Mouse (Mus musculus) CH12.LX (cell line): ENCODE results near the gene Olfr56. TPM values are rescaled to one million over a fixed set of nuclear protein-coding genes. Genes with fewer than 3 reads are reported as not detected.
"Not testable (repeated sequence)": the region's sequence is repeated elsewhere in the genome, so short reads cannot be mapped to it uniquely, and the experiment has no call there.

Experiments
- DNase-seq: peaks from one replicate; pipeline ENCODE4 v3.0.0-alpha.2; 2013; ENCODE audit errors: extremely low read depth
- H3K27ac ChIP-seq: 2 replicates; pipeline ENCODE4 v1.5.1; 2012; ENCODE audit warnings: low read depth, mild to moderate bottlenecking, control low read depth, moderate library complexity; ENCODE audit not compliant: insufficient read depth
- H3K27me3 ChIP-seq: replicated peaks from 2 replicates; pipeline ENCODE3; 2012; ENCODE audit warnings: inconsistent platforms
- H3K36me3 ChIP-seq, 2 experiments: replicated peaks in 1 of 2; 2 replicates each; pipeline versions ENCODE3 to v1.6.1; 2012; ENCODE audit warnings: inconsistent platforms in 1 of 2, low read length in 1 of 2, mild to moderate bottlenecking in 1 of 2, mixed read lengths in 1 of 2, moderate library complexity in 1 of 2; ENCODE audit not compliant: control insufficient read depth in 1 of 2, insufficient read depth in 1 of 2
- H3K4me1 ChIP-seq, 2 experiments: 2 replicates each; pipeline ENCODE4 v1.6.1; 2012; ENCODE audit warnings: inconsistent platforms in 1 of 2, moderate library complexity in 1 of 2; ENCODE audit not compliant: insufficient read depth in 2 of 2, control insufficient read depth in 1 of 2
- H3K4me2 ChIP-seq: 2 replicates; pipeline ENCODE4 v1.6.1; 2012; ENCODE audit warnings: low read depth, mild to moderate bottlenecking, control low read depth; ENCODE audit not compliant: poor library complexity, insufficient read depth, severe bottlenecking
- H3K4me3 ChIP-seq, 3 experiments: fragments of 150-350 bp in 1 of 3; sonication (generic) in 1 of 3; replicated peaks in 1 of 3; 2 replicates each; pipeline versions ENCODE3 to v1.5.1; 2011 to 2012; ENCODE audit warnings: low read depth in 2 of 3, low read length in 2 of 3, mild to moderate bottlenecking in 2 of 3, moderate library complexity in 2 of 3, control low read depth in 1 of 3, improper control_type of control experiment in 1 of 3, inconsistent platforms in 1 of 3, mixed read lengths in 1 of 3; ENCODE audit not compliant: poor library complexity in 1 of 3
- H3K79me2 ChIP-seq: replicated peaks from 2 replicates; pipeline ENCODE4 v1.6.1; 2012; ENCODE audit warnings: mild to moderate bottlenecking, moderate library complexity; ENCODE audit not compliant: control insufficient read depth, poor library complexity, insufficient read depth, severe bottlenecking; ENCODE audit errors: extremely low read depth
- H3K9ac ChIP-seq: 2 replicates; pipeline ENCODE4 v1.6.1; 2012; ENCODE audit warnings: low read depth, mild to moderate bottlenecking, control low read depth, moderate library complexity; ENCODE audit not compliant: insufficient read depth
- H3K9me3 ChIP-seq: replicated peaks from 2 replicates; pipeline ENCODE3; 2012; ENCODE audit warnings: low read length, inconsistent platforms, mixed read lengths
- dilution Hi-C: fragments of 300-500 bp; cut with MboI; formaldehyde crosslinking; loops from 2 replicates; pipeline ENCODE4 v1.14.3; 2020; ENCODE audit warnings: low sequenced_read_pairs; ENCODE audit not compliant: extremely low pct_unique_long_range_greater_than_20kb, extremely low pct_ligation_motif_present
- in situ Hi-C: fragments of 300-500 bp; cut with MboI; formaldehyde crosslinking; loops from 3 replicates; pipeline ENCODE4 v1.14.3; 2019; ENCODE audit warnings: low sequenced_read_pairs, low pct_ligation_motif_present, low pct_unique_long_range_greater_than_20kb, mixed read lengths
- polyA plus RNA-seq: library from polyadenylated mRNA; unstranded; fragments of >175 nt; gene quantifications from 2 replicates; pipeline ENCODE4 v1.2.1, GENCODE M21; 2012; ENCODE audit warnings: low read depth; ENCODE audit not compliant: insufficient read length
- total RNA-seq, 2 experiments: library from RNA; depleted of rRNA; stranded (reverse); fragments of 300-350 nt in 1 of 2; fragments of >200 nt in 1 of 2; gene quantifications; 2 replicates each; pipeline ENCODE4 v1.2.3; 2012 to 2014

The Olfr56 gene
- total RNA-seq (2012; rRNA removed) (not detected in 2 replicates), total RNA-seq (2014; rRNA removed) (not detected in 2 replicates), polyA plus RNA-seq (0.12 TPM in 1 of 2 replicates, not detected in the other)

DNA sequence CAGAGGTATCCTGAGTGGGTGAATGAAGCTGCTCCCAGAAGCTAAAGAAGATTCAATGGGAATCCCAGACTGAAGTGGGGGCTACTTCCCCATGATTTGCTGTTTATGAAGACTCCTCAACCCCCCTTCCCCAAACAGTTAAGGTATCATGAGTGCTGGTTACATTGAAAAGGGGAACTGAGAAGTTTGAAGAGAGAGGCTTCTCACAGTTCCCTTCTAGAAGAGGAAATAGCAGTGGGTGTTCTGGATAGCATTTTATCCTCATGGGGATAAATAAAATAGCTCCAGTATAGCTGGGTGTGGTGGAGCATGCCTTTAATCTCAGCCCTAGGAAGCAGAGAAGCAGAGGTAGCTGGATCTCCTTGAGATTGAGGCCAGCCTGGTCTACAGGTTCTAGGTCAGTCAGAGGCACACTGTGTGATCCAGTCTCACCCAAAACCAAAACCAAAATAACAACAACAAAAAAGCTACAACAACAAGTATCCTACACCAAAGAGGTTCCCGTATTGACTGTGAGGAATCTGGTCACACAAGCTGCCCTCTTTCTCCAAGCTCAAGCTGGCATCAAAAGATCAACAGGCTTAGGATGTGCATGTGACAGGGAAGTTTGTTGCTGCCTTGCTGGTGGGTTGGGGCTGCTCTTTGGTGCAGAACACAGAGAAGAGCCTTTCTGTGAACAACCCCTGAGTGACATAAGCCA lies at the start of gene Olfr56:
TSS of gene Olfr56 (plus strand) at position 650 of the 700 bp plus-strand sequence.
- H3K36me3 ChIP-seq, H3K27me3 ChIP-seq, DNase-seq, dilution Hi-C loops, in situ Hi-C loops, H3K4me1 ChIP-seq, H3K79me2 ChIP-seq, H3K9me3 ChIP-seq: not testable (repeated sequence)
- Histone ChIP-seq H3K9ac (peak within 1 kb of the TSS; percentile 50; the same call in 1 of the 2 replicates), H3K27ac (peak within 1 kb of the TSS; percentile 67), H3K4me3 (peak within 1 kb of the TSS in 1 of 3 experiments; percentile 16), H3K4me2 (peak within 1 kb of the TSS; percentile 50)

DNA sequence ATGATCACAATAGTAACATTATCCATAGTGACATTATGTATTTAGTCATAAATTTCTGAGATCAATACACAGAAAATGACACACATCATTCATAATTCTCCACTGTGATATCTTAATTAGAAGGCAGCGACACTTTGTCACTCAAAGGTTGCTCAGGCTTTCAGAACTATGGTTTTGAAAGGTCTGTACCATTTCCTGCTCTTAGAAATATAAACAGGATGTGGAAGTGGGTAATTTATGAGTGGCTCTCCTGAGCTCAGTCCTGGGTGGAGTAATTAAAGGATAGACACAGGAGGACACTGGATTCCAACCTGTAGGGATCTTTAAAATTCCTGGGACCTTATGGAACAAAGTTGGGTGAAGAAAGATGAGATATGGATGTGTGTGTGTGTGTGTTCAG lies 45.3 kb upstream of the Olfr56 start:
- dilution Hi-C loops, H3K4me3 ChIP-seq, H3K27ac ChIP-seq, in situ Hi-C loops, H3K9me3 ChIP-seq, H3K4me1 ChIP-seq, H3K27me3 ChIP-seq, H3K36me3 ChIP-seq, DNase-seq, H3K79me2 ChIP-seq, H3K9ac ChIP-seq, H3K4me2 ChIP-seq: not testable (repeated sequence)

DNA sequence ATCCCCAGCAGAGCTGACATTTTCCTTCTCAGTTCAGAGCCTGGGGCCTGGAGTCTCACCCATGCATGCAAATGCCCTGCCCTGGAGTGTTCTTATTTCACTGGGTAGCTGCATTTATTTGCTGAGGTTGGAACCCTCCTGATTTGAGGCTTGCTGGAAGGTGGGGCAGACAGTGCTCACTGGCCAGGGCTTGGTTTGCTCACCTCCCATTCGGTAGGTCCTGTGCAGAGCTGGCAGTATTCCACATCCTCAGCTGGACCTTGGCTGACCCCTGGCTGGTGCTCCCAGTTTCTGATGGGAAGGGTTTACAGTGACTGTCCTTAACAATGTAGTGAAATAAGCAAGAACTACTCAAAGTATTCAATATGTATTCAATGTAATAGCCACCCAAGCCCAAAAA lies 44.8 kb upstream of the Olfr56 start:
- H3K4me2 ChIP-seq, H3K4me1 ChIP-seq, DNase-seq, H3K36me3 ChIP-seq, H3K27me3 ChIP-seq, H3K9ac ChIP-seq, in situ Hi-C loops, H3K79me2 ChIP-seq, H3K9me3 ChIP-seq, H3K27ac ChIP-seq, H3K4me3 ChIP-seq, dilution Hi-C loops: not testable (repeated sequence)

DNA sequence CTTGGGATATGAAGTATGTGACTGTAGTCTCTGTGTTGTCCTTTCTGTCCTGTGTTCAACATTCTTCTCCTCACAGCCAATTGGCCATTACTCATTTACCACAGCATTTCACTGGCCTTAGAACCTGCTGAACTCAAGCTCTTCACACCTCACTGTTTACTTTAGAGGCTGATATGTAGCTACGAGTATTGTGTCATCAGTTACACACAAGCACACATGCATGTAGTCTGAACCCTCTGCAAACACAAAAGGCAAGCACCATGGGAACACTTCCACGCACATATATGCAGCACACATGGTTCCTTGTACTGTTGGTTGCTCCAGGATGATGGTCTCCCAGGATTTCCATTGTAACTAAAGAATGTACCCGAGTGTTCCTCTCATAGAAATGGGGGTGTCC lies 43.4 kb upstream of the Olfr56 start:
- H3K9me3 ChIP-seq, H3K4me3 ChIP-seq, DNase-seq, H3K9ac ChIP-seq, dilution Hi-C loops, H3K4me1 ChIP-seq, H3K4me2 ChIP-seq, H3K79me2 ChIP-seq, H3K27ac ChIP-seq, H3K27me3 ChIP-seq, H3K36me3 ChIP-seq, in situ Hi-C loops: not testable (repeated sequence)

DNA sequence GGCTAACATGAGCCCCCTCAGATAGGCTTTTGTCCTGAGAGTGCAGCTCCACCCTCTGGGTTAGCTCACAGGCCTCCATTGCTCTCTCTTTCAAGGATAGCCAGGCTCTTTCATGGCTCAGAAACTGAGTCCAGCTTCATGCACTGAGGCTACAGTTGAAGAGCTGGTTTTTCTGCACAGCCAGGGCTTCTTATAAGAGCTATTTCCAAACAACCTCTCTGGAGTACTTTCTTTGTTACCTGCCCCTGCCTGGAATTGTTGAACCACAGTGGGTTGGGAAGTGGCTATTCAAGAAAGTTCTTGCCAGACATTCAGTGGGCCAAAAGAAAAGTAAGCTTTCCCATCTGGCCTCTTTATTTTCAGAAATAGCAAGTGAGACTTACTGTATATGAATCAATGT lies 39.4 kb upstream of the Olfr56 start:
- H3K4me3 ChIP-seq, H3K9me3 ChIP-seq, H3K4me2 ChIP-seq, H3K27me3 ChIP-seq, H3K79me2 ChIP-seq, H3K4me1 ChIP-seq, in situ Hi-C loops, DNase-seq, dilution Hi-C loops, H3K27ac ChIP-seq, H3K36me3 ChIP-seq, H3K9ac ChIP-seq: not testable (repeated sequence)

DNA sequence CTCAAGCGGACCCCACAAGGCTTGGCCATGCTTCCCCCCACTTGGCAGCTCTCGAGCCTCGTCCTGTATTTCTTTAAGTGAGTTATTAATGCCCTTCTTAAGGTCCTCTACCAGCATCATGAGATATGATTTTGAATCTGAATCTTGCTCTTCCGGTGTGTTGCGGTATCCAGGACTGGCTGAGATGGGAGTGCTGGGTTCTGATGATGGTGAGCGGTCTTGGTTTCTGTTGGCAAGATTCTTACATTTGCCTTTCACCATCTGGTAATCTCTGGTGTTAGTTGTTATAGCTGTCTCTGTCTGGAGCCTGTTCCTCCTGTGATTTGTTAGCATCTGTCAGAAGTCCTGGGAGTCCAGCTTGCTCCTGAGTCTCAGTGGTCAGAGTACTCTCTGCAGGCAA lies 32.6 kb upstream of the Olfr56 start, which contains the start of gene Psme2b:
TSS of gene Psme2b (minus strand) at position 101 of the 400 bp plus-strand sequence.
- DNase-seq, in situ Hi-C loops, H3K4me1 ChIP-seq, dilution Hi-C loops, H3K9me3 ChIP-seq, H3K36me3 ChIP-seq, H3K79me2 ChIP-seq, H3K4me3 ChIP-seq, H3K27ac ChIP-seq, H3K9ac ChIP-seq, H3K4me2 ChIP-seq, H3K27me3 ChIP-seq: not testable (repeated sequence)
